Mouse (Mus musculus) brain, embryonic 14.5 days (tissue): Measurements from ENCODE around the gene Calm3.

Source experiments
- CTCF ChIP-seq: fragments of 200-500 bp; IDR thresholded peaks from 2 replicates; pipeline ENCODE4 v1.5.1; 2012; ENCODE audit warnings: inconsistent platforms, mild to moderate bottlenecking, moderate library complexity, borderline replicate concordance; ENCODE audit not compliant: insufficient read depth, insufficient read length; ENCODE audit errors: extremely low read depth
- POLR2A ChIP-seq: fragments of 200-500 bp; IDR thresholded peaks from 2 replicates; pipeline ENCODE4 v1.6.1; 2012; ENCODE audit warnings: mild to moderate bottlenecking, inconsistent platforms, borderline replicate concordance; ENCODE audit not compliant: poor library complexity, insufficient read depth, insufficient read length, severe bottlenecking; ENCODE audit errors: extremely low read depth

- TF ChIP-seq CTCF (no peak), POLR2A (no peak)
Measured at GRCm38 (mm10) chr7:16946441-16947348, 22.8 kb upstream of the Calm3 start.
